In genomic region chr11:22203413-22203812, GRCm38 (mm10) we compare ENCODE assay signal across 14 mouse cellular contexts.
"Had no signal": no experiment of that assay in that cellular context is flagged by ENCODE, and none has a peak within 500 bp of the region (broad histone marks: within the 10 kb centered on the region; RNA-seq: fewer than 3 reads in every experiment).

No protein-coding gene starts in this region.

- ATAC-seq: midbrain, embryonic 15.5 days had no signal

- H3K27ac ChIP-seq: limb, embryonic 12.5 days; limb, embryonic 15.5 days; liver, embryonic 13.5 days; midbrain, embryonic 12.5 days; midbrain, embryonic 15.5 days had no signal

- H3K4me3 ChIP-seq: limb, embryonic 12.5 days; limb, embryonic 15.5 days; liver, embryonic 13.5 days; midbrain, embryonic 12.5 days; midbrain, embryonic 15.5 days had no signal

- DNase-seq: kidney, adult 9 months; kidney, postnatal 14 days; kidney, postnatal 4 days; left cerebral cortex, postnatal 4 days; liver, embryonic 13.5 days; lung, adult 2 months; lung, postnatal 14 days; lung, postnatal 4 days; thymus, adult 18-20 months; thymus, postnatal 36 days had no signal
